In the genomic region with DNA sequence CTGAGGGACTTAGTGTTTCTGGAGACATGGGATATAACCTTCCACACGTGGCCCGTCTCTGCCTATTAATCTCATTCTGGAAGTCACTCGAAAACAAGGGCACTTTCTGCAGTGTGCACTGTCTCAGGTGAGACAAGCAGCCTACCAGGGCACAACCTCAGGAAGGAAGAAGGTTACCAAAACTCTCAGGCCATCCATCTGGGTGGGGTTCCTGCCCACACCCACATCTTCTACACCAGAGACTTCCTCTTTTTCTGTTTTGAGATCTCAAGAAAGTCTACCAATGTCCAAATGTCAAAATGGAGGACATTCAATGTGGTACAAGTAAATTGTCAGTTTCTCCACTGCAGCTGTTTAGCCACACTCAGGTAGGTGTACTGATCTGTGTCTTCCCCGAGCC, we compare ENCODE assay signal across 23 mouse cellular contexts. TPM values are rescaled to one million over a fixed set of nuclear protein-coding genes. Genes with fewer than 3 reads are reported as not detected.
DNase-seq lines count a peak whose midpoint lies in the region; ATAC-seq and TF ChIP-seq lines count a peak whose summit lies in the region.
"Had no signal": no experiment of that assay in that cellular context is flagged by ENCODE, and none has a peak within 500 bp of the region (broad histone marks: within the 10 kb centered on the region; RNA-seq: fewer than 3 reads in every experiment).

No protein-coding gene starts in this region.

- H3K27me3 ChIP-seq in forebrain, embryonic 11.5 days (ENCODE audit: control insufficient read depth, insufficient read depth, low read length) = no peaks in the 10 kb centered on the region
- no peaks in the 10 kb centered on the region for H3K27me3 ChIP-seq in forebrain, embryonic 14.5 days (replicated peaks; ENCODE audit: control insufficient read depth, insufficient read depth, low read length)
- H3K27me3 ChIP-seq in spleen, adult 2 months (ENCODE audit: control insufficient read depth, insufficient read depth, low read length) = no peaks in the 10 kb centered on the region
- H3K27me3 ChIP-seq: embryonic facial prominence, embryonic 15.5 days; limb, embryonic 15.5 days had no signal

- H3K4me3 ChIP-seq in forebrain, embryonic 11.5 days (ENCODE audit: low read depth, low read length) = no peak overlapping the region
- H3K4me3 ChIP-seq in forebrain, embryonic 14.5 days (ENCODE audit: low read depth, low read length) = no peak overlapping the region
- no peak overlapping the region for H3K4me3 ChIP-seq in spleen, adult 2 months (ENCODE audit: extremely low read depth, insufficient read depth, insufficient read length)
- H3K4me3 ChIP-seq: embryonic facial prominence, embryonic 15.5 days; forebrain, embryonic 10.5 days; heart, adult 2 months; hindbrain, embryonic 10.5 days; limb, embryonic 15.5 days had no signal

- no peak for ATAC-seq in forebrain, embryonic 11.5 days (replicated peaks; ENCODE audit: low FRiP score)
- ATAC-seq in forebrain, embryonic 14.5 days = no peak
- peak; percentile 70 for ATAC-seq in granulocyte monocyte progenitor cell, adult 5-6 weeks (replicated peaks; ENCODE audit: poor library complexity, severe bottlenecking)
- ATAC-seq: activated CD4-positive, CD25-positive, alpha-beta regulatory T cell, adult 4 months; hindbrain, postnatal 0 days; midbrain, embryonic 16.5 days had no signal

- no peak for TF ChIP-seq CTCF in spleen, adult 2 months (IDR thresholded peaks at IDR 0.05; ENCODE audit: extremely low read depth, insufficient read depth, insufficient read length, insufficient replicate concordance)

- no peak for TF ChIP-seq POLR2A in spleen, adult 2 months (IDR thresholded peaks at IDR 0.05; ENCODE audit: low read depth, low read length)

- H3K4me1 ChIP-seq in forebrain, embryonic 11.5 days (replicated peaks; ENCODE audit: control insufficient read depth, insufficient read depth, low read length) = peaks cover 4% of the 10 kb centered on the region; the same call in 1 of the 2 replicates
- H3K4me1 ChIP-seq in forebrain, embryonic 14.5 days (ENCODE audit: control insufficient read depth, insufficient read depth, low read length) = peaks cover 8% of the 10 kb centered on the region
- H3K4me1 ChIP-seq in spleen, adult 2 months (ENCODE audit: control insufficient read depth, insufficient read depth, insufficient read length) = peaks cover 15% of the 10 kb centered on the region; the same call in 1 of the 2 replicates

- DNase-seq in forebrain, embryonic 11.5 days (ENCODE audit: low spot score) = peak; percentile 35
- DNase-seq in forebrain, embryonic 14.5 days (ENCODE audit: low spot score) = no peak
- DNase-seq in B cell, adult 2 months = peak; percentile 57 to 68
- DNase-seq in spleen, adult 2 months (ENCODE audit: low read depth in 1 of 2, low spot score in 2 of 2) = peak in 1 of 2 experiments; percentile 66
- DNase-seq in adrenal gland, adult (ENCODE audit: inconsistent age in 2 of 2, low spot score in 1 of 2) = no peak
- DNase-seq in kidney, adult 11 months = no peak
- no peak for DNase-seq in kidney, postnatal 25 days
- DNase-seq: adrenal gland, postnatal 14 days; cerebellum, adult 11 months; cerebellum, postnatal 14 days; heart, adult 2 months; kidney, adult 18-20 months; kidney, postnatal 10 days; lung, postnatal 4 days; thymus, postnatal 4 days had no signal

- no peaks in the 10 kb centered on the region for H3K9me3 ChIP-seq in forebrain, embryonic 11.5 days (ENCODE audit: control insufficient read depth, low read length)
- no peaks in the 10 kb centered on the region for H3K9me3 ChIP-seq in forebrain, embryonic 14.5 days (replicated peaks; ENCODE audit: control insufficient read depth, low read length)
- H3K9me3 ChIP-seq: embryonic facial prominence, embryonic 15.5 days; forebrain, embryonic 10.5 days; hindbrain, embryonic 10.5 days; limb, embryonic 15.5 days had no signal

- no peaks in the 10 kb centered on the region for H3K36me3 ChIP-seq in forebrain, embryonic 11.5 days (ENCODE audit: control insufficient read depth, insufficient read depth, low read length)
- no peaks in the 10 kb centered on the region for H3K36me3 ChIP-seq in forebrain, embryonic 14.5 days (ENCODE audit: control insufficient read depth, insufficient read depth, low read length)
- no peaks in the 10 kb centered on the region for H3K36me3 ChIP-seq in spleen, adult 2 months (ENCODE audit: control insufficient read depth, insufficient read depth, low read length)
- H3K36me3 ChIP-seq: embryonic facial prominence, embryonic 15.5 days; forebrain, embryonic 10.5 days; hindbrain, embryonic 10.5 days; limb, embryonic 15.5 days had no signal

- H3K9ac ChIP-seq in forebrain, embryonic 11.5 days (ENCODE audit: low read length) = no peak overlapping the region
- H3K9ac ChIP-seq in forebrain, embryonic 14.5 days (ENCODE audit: low read length) = no peak overlapping the region
- H3K9ac ChIP-seq: embryonic facial prominence, embryonic 15.5 days; limb, embryonic 15.5 days had no signal

- no peak overlapping the region for H3K27ac ChIP-seq in forebrain, embryonic 11.5 days (ENCODE audit: low read depth, low read length)
- H3K27ac ChIP-seq in forebrain, embryonic 14.5 days (ENCODE audit: low read depth, low read length) = no peak overlapping the region
- peak overlapping the region; percentile 87 for H3K27ac ChIP-seq in spleen, adult 2 months (ENCODE audit: insufficient read depth, low read length)
- H3K27ac ChIP-seq: embryonic facial prominence, embryonic 15.5 days; forebrain, embryonic 10.5 days; heart, adult 2 months; hindbrain, embryonic 10.5 days; hindbrain, postnatal 0 days; limb, embryonic 15.5 days had no signal

- H3K4me2 ChIP-seq in forebrain, embryonic 11.5 days (ENCODE audit: low read depth, low read length, severe bottlenecking) = no peak overlapping the region
- H3K4me2 ChIP-seq in forebrain, embryonic 14.5 days (ENCODE audit: low read length) = no peak overlapping the region
- H3K4me2 ChIP-seq: embryonic facial prominence, embryonic 15.5 days; limb, embryonic 15.5 days had no signal

- WGBS in forebrain, embryonic 11.5 days = 86% methylated on average over 4 of the region's 4 CpGs
- 88% methylated on average over 4 of the region's 4 CpGs for WGBS in forebrain, embryonic 14.5 days
- WGBS in spleen, adult 2 months = 17% methylated on average over 4 of the region's 4 CpGs

RNA-seq across cellular contexts. Expression of a gene that starts 3.3 kb away (rescaled TPM):
- 36.8 and 39.3 TPM in 2 replicates for polyA plus RNA-seq in forebrain, embryonic 11.5 days (2014; fragmentation: Nextera tagmentation; extraction: Ambion mirVana)
- polyA plus RNA-seq in forebrain, embryonic 14.5 days (2014; fragmentation: Nextera tagmentation; extraction: Ambion mirVana) = 17.4 and 21.5 TPM in 2 replicates
- total RNA-seq in granulocyte monocyte progenitor cell, adult 5-6 weeks (2014; fragmentation: Nextera tagmentation) = 26.1 and 33.5 TPM in 2 replicates
- total RNA-seq in granulocyte monocyte progenitor cell, adult 5-6 weeks (2017) = 13.5 and 13.6 TPM in 2 replicates
- polyA plus RNA-seq in spleen, adult 2 months (2012; rRNA removed) = 15.8 and 17.7 TPM in 2 replicates

RNA-seq across cellular contexts. Expression of a gene that starts 37.9 kb away (rescaled TPM):
- 0.11 and 0.25 TPM in 2 replicates for polyA plus RNA-seq in forebrain, embryonic 11.5 days (2014; fragmentation: Nextera tagmentation; extraction: Ambion mirVana)
- polyA plus RNA-seq in forebrain, embryonic 14.5 days (2014; fragmentation: Nextera tagmentation; extraction: Ambion mirVana) = 0.20 and 0.27 TPM in 2 replicates
- not detected in 2 replicates for total RNA-seq in granulocyte monocyte progenitor cell, adult 5-6 weeks (2014; fragmentation: Nextera tagmentation)
- 0.78 TPM in 1 of 2 replicates, not detected in the other for total RNA-seq in granulocyte monocyte progenitor cell, adult 5-6 weeks (2017)
- 17.2 and 19.8 TPM in 2 replicates for polyA plus RNA-seq in spleen, adult 2 months (2012; rRNA removed)

RNA-seq across cellular contexts. Expression of a gene that starts 50.7 kb away (rescaled TPM):
- polyA plus RNA-seq in forebrain, embryonic 11.5 days (2014; fragmentation: Nextera tagmentation; extraction: Ambion mirVana) = 7.4 TPM in 2 replicates
- polyA plus RNA-seq in forebrain, embryonic 14.5 days (2014; fragmentation: Nextera tagmentation; extraction: Ambion mirVana) = 11.7 and 11.8 TPM in 2 replicates
- 12.7 and 31.5 TPM in 2 replicates for total RNA-seq in granulocyte monocyte progenitor cell, adult 5-6 weeks (2014; fragmentation: Nextera tagmentation)
- 8.9 and 12.2 TPM in 2 replicates for total RNA-seq in granulocyte monocyte progenitor cell, adult 5-6 weeks (2017)
- 8.3 and 11.5 TPM in 2 replicates for polyA plus RNA-seq in spleen, adult 2 months (2012; rRNA removed)

Comparison
In these comparisons a context has a peak if more than half of its experiments do, and no peak if none do; other contexts are left out.
1. DNase-seq: peak in forebrain, embryonic 11.5 days (single experiment) and B cell, adult 2 months (2 of 2); none in forebrain, embryonic 14.5 days (single experiment), adrenal gland, adult (0 of 2), kidney, adult 11 months (single experiment) and kidney, postnatal 25 days (0 of 2).
2. RNA of a gene that starts 37.9 kb away (polyA plus RNA-seq): 17.2 to 19.8 TPM in spleen, adult 2 months; 0.20 to 0.27 TPM in forebrain, embryonic 14.5 days and 0.11 to 0.25 TPM in forebrain, embryonic 11.5 days; every median in the first group is over 10 times any median in the second.